Mouse (Mus musculus) left cerebral cortex, postnatal 36 days (tissue): ENCODE data around the gene Trim66. TPM values are rescaled to one million over a fixed set of nuclear protein-coding genes. Genes with fewer than 3 reads are reported as not detected.

Source experiments
- DNase-seq, 2 experiments: peaks; one replicate each; pipeline ENCODE4 v3.0.0; 2021 to 2022; ENCODE audit warnings: low spot score in 2 of 2, mixed read lengths in 1 of 2
- intact Hi-C: fragments of 180-260 bp; cut with DNase I; formaldehyde crosslinking; loops from one replicate; pipeline ENCODE4 v1.15.1; 2025
- microRNA-seq: library from miRNA; unstranded; fragments of <30 nt; microRNA quantifications from one replicate; pipeline ENCODE4 v1.2.0, GENCODE M21; 2022
- total RNA-seq, 2 experiments: library from RNA; stranded (reverse); gene quantifications; 2 replicates each; pipeline ENCODE4 v1.2.3; 2021

The Trim66 gene
- total RNA-seq, 2 experiments from 2014 or later, result 18.0 to 19.4 TPM

GRCm38 (mm10) chr7:109468262-109468701 lies 39.7 kb downstream of the Trim66 start:
- peak; percentile 22 to 24 for DNase-seq
- intact Hi-C loops, result no loop called here

DNA sequence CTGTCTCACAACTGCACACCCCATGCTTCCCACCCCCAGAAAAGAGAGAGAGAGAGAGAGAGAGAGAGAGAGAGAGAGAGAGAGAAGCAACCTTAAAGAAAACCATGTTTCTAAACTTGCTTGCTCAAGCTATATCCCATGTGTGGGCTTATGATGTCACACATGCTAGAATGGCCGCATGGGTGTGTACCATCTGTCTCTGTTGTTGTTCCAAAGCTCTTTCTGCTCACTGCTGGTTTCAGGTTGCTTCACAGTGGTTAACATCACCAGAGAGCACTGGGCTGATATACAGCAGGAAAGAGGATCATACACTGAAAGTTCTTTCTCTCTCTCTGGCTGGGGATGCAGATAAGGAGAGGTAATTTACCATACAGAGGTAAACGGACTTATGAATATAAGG lies 40.3 kb downstream of the Trim66 start:
- intact Hi-C loops, result loop anchor here (1.0 kb wide), 1 partner anchor 52 kb away; the partner anchor contains the start of gene Rpl27a
- DNase-seq, result peak in 1 of 2 experiments; percentile 47

DNA sequence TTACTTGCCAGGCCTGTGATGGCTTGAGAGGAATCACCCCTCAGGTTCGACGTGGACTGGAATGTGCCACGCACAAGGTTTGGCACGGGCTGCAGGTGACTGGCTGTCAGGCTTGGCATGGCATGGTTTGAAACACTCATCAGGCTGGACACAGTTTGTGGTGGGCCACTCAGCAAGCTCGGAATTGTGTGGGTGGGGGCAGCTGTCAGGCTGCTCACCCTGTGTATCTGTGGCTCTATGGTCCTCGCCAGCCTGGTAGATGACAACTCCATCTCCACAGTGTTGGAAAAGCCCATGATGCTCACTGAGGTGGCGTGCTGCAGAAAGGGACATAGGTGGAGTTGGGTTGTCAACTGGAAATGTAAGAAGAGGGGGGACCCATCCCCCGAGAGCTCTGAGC lies 47.2 kb downstream of the Trim66 start:
- intact Hi-C loops, result no loop called here
- no peak for DNase-seq

DNA sequence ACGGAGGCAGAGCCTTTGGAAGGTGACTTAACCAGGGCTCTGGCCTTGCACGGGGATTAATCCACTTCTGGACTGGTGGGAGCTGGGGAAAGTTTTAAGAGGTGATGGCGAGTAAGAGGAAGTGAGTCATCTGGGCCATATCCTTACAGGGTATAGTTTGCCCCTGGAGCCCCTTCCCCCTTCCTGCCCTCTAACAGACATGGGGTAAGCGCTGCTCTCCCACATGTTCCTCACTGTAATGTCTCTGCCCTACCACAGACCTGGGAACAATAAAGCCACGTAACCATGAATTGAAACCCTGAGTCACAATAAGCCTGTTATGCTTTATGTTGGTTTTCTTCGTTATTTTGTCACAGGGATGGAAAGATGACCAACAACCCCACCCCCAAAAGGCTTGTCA lies 51.4 kb downstream of the Trim66 start:
- intact Hi-C loops, result no loop called here
- DNase-seq, result no peak

DNA sequence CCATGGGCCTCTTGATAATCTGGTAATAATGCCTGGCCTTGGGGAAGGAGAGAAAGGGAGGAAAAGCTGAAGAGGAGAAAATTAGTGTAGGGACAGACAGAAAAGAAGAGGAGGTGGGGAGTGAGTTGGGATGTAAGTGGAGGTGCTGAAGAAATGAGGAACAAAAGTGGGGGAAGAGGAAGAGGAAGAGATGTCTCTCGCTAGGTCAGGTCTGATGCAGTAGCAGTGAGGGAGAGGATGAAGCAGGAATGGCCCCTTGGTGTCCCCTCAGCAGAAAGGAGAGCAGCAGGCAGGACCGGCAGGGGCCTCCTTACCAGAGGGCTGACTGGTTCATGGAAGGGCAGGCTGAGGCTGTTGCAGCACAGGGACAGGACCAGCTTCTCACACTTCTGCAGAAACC lies 52.2 kb downstream of the Trim66 start:
- intact Hi-C loops, result no loop called here
- DNase-seq, result no peak

GRCm38 (mm10) chr7:109454856-109455255 lies 53.1 kb downstream of the Trim66 start:
- DNase-seq, result no peak
- intact Hi-C loops, result no loop called here

GRCm38 (mm10) chr7:109448060-109448459 lies 59.9 kb downstream of the Trim66 start:
- no peak for DNase-seq
- intact Hi-C loops, result no loop called here

DNA sequence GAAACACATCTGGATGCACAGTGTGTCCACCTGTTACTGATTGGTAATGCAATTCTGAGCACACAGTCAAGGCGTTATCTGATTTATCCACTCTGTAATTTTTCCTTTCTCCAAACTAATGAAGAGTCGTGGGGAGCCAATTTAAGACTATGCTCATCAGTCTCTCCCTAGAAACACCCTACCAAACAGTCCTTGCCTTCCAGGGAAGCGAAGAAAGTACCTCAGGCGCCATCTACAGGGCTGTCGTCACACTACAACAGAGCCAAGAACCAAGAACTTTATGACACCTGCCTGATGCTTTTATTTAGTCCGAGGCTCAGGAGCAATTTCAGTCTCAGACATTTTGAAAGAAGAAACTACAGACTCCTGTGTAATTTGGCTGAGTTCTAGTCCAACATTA lies 62.9 kb downstream of the Trim66 start:
- intact Hi-C loops, result no loop called here
- DNase-seq, result peak; percentile 58 to 59

- intact Hi-C loops, result no loop called here
- no peak for DNase-seq
Measured at GRCm38 (mm10) chr7:109442739-109443138, 65.2 kb downstream of the Trim66 start.

GRCm38 (mm10) chr7:109440697-109441269 lies 67.2 kb downstream of the Trim66 start:
- intact Hi-C loops, result no loop called here
- DNase-seq, result no peak

- intact Hi-C loops, result no loop called here
- DNase-seq, result peak; percentile 16 to 18
Measured at GRCm38 (mm10) chr7:109438781-109439591, 68.9 kb downstream of the Trim66 start, which contains the start of gene Stk33. Stk33 (minus strand) TSS chr7:109439081.

GRCm38 (mm10) chr7:109424422-109425159 lies 83.3 kb downstream of the Trim66 start:
- no peak for DNase-seq
- intact Hi-C loops, result loop anchor here (2.0 to 10.0 kb wide), 3 partner anchors 180 to 326 kb away; no protein-coding TSS in a partner anchor

DNA sequence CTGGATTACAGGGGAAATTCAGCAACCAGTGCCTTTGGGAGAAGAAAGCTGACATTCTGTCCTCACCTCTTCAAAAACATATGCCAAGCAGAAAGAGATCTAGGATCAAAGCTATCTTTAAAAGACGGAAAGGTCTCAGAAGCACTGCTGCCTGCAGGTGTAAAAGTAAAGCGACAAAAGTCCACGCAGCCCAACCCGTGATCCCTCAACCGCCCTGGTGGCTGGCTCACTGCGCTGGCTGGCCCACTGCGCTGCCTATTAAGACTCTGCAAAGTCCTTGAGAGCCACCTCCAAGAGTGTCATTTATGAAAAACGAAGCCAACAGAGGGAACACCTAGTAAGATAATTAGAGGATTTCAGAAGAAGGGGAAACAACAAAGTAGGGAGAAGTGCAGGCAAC lies 85.1 kb downstream of the Trim66 start:
- intact Hi-C loops, result loop anchor here (10.0 kb wide), 1 partner anchor 178 kb away; no protein-coding TSS in a partner anchor
- no peak for DNase-seq

DNA sequence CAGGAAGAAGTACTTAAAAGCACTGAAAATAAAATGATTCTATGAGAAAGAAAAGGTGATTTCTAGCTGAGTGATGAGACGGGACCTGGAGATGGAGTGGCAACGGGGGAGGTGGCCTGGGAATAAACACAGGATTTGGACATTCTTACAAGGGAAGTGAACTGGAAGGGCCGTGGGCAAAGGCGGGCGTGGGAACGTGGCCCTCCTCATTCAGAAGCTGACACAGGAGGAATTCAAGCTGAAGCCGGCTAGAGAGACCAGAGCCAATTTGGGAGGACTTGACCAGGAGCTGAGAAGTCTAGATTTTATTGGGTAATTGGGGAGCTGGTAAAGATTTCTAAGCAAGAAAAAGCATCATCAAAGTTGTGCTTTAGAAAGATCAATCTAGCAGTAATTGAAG lies 102.4 kb downstream of the Trim66 start:
- intact Hi-C loops, result no loop called here
- DNase-seq, result no peak

DNA sequence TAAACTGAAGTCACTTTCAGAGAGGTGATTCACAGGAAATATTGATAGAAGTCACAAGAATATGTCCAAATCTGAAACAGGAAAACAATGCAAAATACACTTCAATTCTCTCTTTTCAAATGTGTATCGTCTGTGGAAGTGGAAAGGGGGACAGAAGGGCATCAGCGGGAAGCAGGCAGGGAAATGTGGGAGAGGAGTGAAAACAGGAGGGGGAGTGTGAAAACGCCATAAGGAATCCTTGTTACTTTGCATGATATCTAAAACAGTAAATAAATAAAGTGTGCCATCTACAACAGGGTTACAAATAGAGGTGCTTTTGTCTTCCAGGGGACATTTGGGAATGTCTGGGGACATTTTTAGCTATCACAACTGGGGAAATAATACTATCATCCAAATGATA lies 108.6 kb downstream of the Trim66 start:
- DNase-seq, result no peak
- intact Hi-C loops, result no loop called here

Small RNA genes within 50 kb of the gene (microRNA-seq; reads per million reads assigned to microRNA genes)
- gene Gm47284, result not detected

Other genes starting within 250 kb of the Trim66 start
- under 1 TPM; 0.70 to 0.76 TPM for gene Stk33, start 69.1 kb downstream of the Trim66 start, total RNA-seq
- 100 to 1,000 TPM; 130 to 132 TPM for gene Rpl27a, start 11.0 kb upstream of the Trim66 start, total RNA-seq
- gene St5, start 195.5 kb upstream of the Trim66 start, total RNA-seq, result 10 to 100 TPM; 12.8 to 23.4 TPM
- 1 to 10 TPM; 5.2 to 5.7 TPM for gene Akip1, start 195.6 kb upstream of the Trim66 start, total RNA-seq
- not detected for gene BC051019, start 215.7 kb upstream of the Trim66 start, total RNA-seq
- not detected for gene Ascl3, start 223.6 kb upstream of the Trim66 start, total RNA-seq
- gene Tmem9b, start 244.7 kb upstream of the Trim66 start, total RNA-seq, result 10 to 100 TPM; 87.6 to 95.3 TPM